Mouse (Mus musculus) hindbrain, embryonic 10.5 days (tissue): Measurements from ENCODE around the gene Bcar3. TPM values are rescaled to one million over a fixed set of nuclear protein-coding genes. Genes with fewer than 3 reads are reported as not detected.
"Not testable (repeated sequence)": the region's sequence is repeated elsewhere in the genome, so short reads cannot be mapped to it uniquely, and the experiment has no call there.

Source experiments
- DNase-seq: peaks from one replicate; pipeline ENCODE4 v3.0.0-alpha.2; 2017; ENCODE audit warnings: low spot score
- H3K27ac ChIP-seq: fragments of 300-500 bp; sonication (generic); 2 replicates; pipeline ENCODE4 v1.5.1; 2016; ENCODE audit warnings: mild to moderate bottlenecking, moderate library complexity
- H3K27me3 ChIP-seq: fragments of 300-500 bp; sonication (generic); 2 replicates; pipeline ENCODE4 v1.6.1; 2016; ENCODE audit warnings: mild to moderate bottlenecking; ENCODE audit not compliant: poor library complexity, insufficient read depth, severe bottlenecking
- H3K36me3 ChIP-seq: fragments of 300-500 bp; sonication (generic); 2 replicates; pipeline ENCODE4 v1.6.1; 2016; ENCODE audit warnings: mild to moderate bottlenecking, moderate library complexity
- H3K4me1 ChIP-seq: fragments of 300-500 bp; sonication (generic); replicated peaks from 2 replicates; pipeline ENCODE4 v1.6.1; 2016; ENCODE audit warnings: mild to moderate bottlenecking
- H3K4me3 ChIP-seq: fragments of 300-500 bp; sonication (generic); 2 replicates; pipeline ENCODE4 v1.5.1; 2016; ENCODE audit warnings: mild to moderate bottlenecking, moderate library complexity
- H3K9me3 ChIP-seq: fragments of 300-500 bp; sonication (generic); 2 replicates; pipeline ENCODE4 v1.6.1; 2016; ENCODE audit warnings: mild to moderate bottlenecking, moderate library complexity
- WGBS: fragments of 180-500 bp; shearing (Covaris S2); methylation state at CpG from one replicate; pipeline ENCODE4 v1.1.7; 2016; 5-methylcytosine and 5-hydroxymethylcytosine counted together
- polyA plus RNA-seq: library from polyadenylated mRNA; unstranded; fragments of >200 nt; fragmentation: Nextera tagmentation; extraction: Ambion mirVana; gene quantifications from 2 replicates; pipeline ENCODE4 v1.2.1, GENCODE M21; 2016

Gene Bcar3
- polyA plus RNA-seq: 10.5 and 11.8 TPM in 2 replicates

- H3K36me3 ChIP-seq: no peaks in the 10 kb centered on the region
- peak within 1 kb of the TSS; percentile 99 for H3K27ac ChIP-seq
- H3K9me3 ChIP-seq: no peaks in the 10 kb centered on the region
- 7% methylated on average over 37 of the region's 37 CpGs for WGBS
- peak; percentile 94 for DNase-seq
- no peaks in the 10 kb centered on the region for H3K27me3 ChIP-seq
- peaks cover 47% of the 10 kb centered on the region for H3K4me1 ChIP-seq
- peak within 1 kb of the TSS; percentile 87 for H3K4me3 ChIP-seq
Observed at GRCm38 (mm10) chr3:122293954-122294850, at the start of gene Bcar3. Bcar3 (plus strand) TSS chr3:122294136.

- DNase-seq: no peak
- Histone ChIP-seq H3K4me3 (peak overlapping the region; percentile 93), H3K27me3 (no peaks in the 10 kb centered on the region), H3K9me3 (no peaks in the 10 kb centered on the region), H3K4me1 (peaks cover 37% of the 10 kb centered on the region), H3K36me3 (no peaks in the 10 kb centered on the region), H3K27ac (peak overlapping the region; percentile 94)
- WGBS: 60% methylated on average over 6 of the region's 6 CpGs
Observed at GRCm38 (mm10) chr3:122244759-122245158, 49.2 kb upstream of the Bcar3 start.

GRCm38 (mm10) chr3:122245215-122245877 is 48.6 kb upstream of the Bcar3 start, which contains the start of gene Gclm:
Gclm (plus strand) TSS chr3:122245557.
- DNase-seq: peak; percentile 92
- under 1% methylated on average over 89 of the region's 90 CpGs for WGBS
- peak within 1 kb of the TSS; percentile 94 for H3K27ac ChIP-seq
- peak within 1 kb of the TSS; percentile 93 for H3K4me3 ChIP-seq
- peaks cover 37% of the 10 kb centered on the region for H3K4me1 ChIP-seq
- no peaks in the 10 kb centered on the region for H3K9me3 ChIP-seq
- H3K27me3 ChIP-seq: no peaks in the 10 kb centered on the region
- H3K36me3 ChIP-seq: no peaks in the 10 kb centered on the region

GRCm38 (mm10) chr3:122245878-122246332 is 48.0 kb upstream of the Bcar3 start:
- no peaks in the 10 kb centered on the region for H3K36me3 ChIP-seq
- H3K4me1 ChIP-seq: peaks cover 37% of the 10 kb centered on the region
- H3K9me3 ChIP-seq: no peaks in the 10 kb centered on the region
- peak; percentile 72 for DNase-seq
- under 1% methylated on average over 50 of the region's 50 CpGs for WGBS
- H3K27me3 ChIP-seq: no peaks in the 10 kb centered on the region
- H3K4me3 ChIP-seq: peak overlapping the region; percentile 93
- H3K27ac ChIP-seq: peak overlapping the region; percentile 94

GRCm38 (mm10) chr3:122246406-122246805 is 47.5 kb upstream of the Bcar3 start:
- DNase-seq: peak; percentile 13
- peak overlapping the region; percentile 94 for H3K27ac ChIP-seq
- 30% methylated on average over 6 of the region's 6 CpGs for WGBS
- peaks cover 37% of the 10 kb centered on the region for H3K4me1 ChIP-seq
- no peaks in the 10 kb centered on the region for H3K27me3 ChIP-seq
- H3K36me3 ChIP-seq: no peaks in the 10 kb centered on the region
- H3K4me3 ChIP-seq: peak overlapping the region; percentile 93
- H3K9me3 ChIP-seq: no peaks in the 10 kb centered on the region

GRCm38 (mm10) chr3:122246986-122247767 is 46.8 kb upstream of the Bcar3 start:
- Histone ChIP-seq H3K36me3 (no peaks in the 10 kb centered on the region), H3K27ac (no peak overlapping the region), H3K9me3 (no peaks in the 10 kb centered on the region), H3K4me3 (peak overlapping the region; percentile 93), H3K27me3 (no peaks in the 10 kb centered on the region), H3K4me1 (peaks cover 37% of the 10 kb centered on the region)
- no peak for DNase-seq
- WGBS: 64% methylated on average over 12 of the region's 12 CpGs

- Histone ChIP-seq H3K4me1 (peaks cover 39% of the 10 kb centered on the region), H3K9me3 (no peaks in the 10 kb centered on the region), H3K4me3 (no peak overlapping the region), H3K27me3 (no peaks in the 10 kb centered on the region), H3K36me3 (no peaks in the 10 kb centered on the region), H3K27ac (no peak overlapping the region)
- no peak for DNase-seq
- 89% methylated on average over 2 of the region's 2 CpGs for WGBS
Observed at GRCm38 (mm10) chr3:122247768-122248100, 46.2 kb upstream of the Bcar3 start.

GRCm38 (mm10) chr3:122252466-122253253 is 41.3 kb upstream of the Bcar3 start:
- no peak for DNase-seq
- no peak overlapping the region for H3K4me3 ChIP-seq
- no peaks in the 10 kb centered on the region for H3K36me3 ChIP-seq
- no peak overlapping the region for H3K27ac ChIP-seq
- H3K9me3 ChIP-seq: no peaks in the 10 kb centered on the region
- H3K4me1 ChIP-seq: peaks cover 5% of the 10 kb centered on the region; the same call in 1 of the 2 replicates
- H3K27me3 ChIP-seq: no peaks in the 10 kb centered on the region
- 35% methylated on average over 3 of the region's 3 CpGs for WGBS

- not testable (repeated sequence) for H3K4me1 ChIP-seq, DNase-seq, H3K27ac ChIP-seq, H3K9me3 ChIP-seq, H3K27me3 ChIP-seq, H3K36me3 ChIP-seq, H3K4me3 ChIP-seq
- 88% methylated on average over 7 of the region's 7 CpGs for WGBS
Observed at GRCm38 (mm10) chr3:122254050-122254449, 39.9 kb upstream of the Bcar3 start.

GRCm38 (mm10) chr3:122269986-122270385 is 23.9 kb upstream of the Bcar3 start:
- Histone ChIP-seq H3K27me3 (no peaks in the 10 kb centered on the region), H3K4me1 (peaks cover 3% of the 10 kb centered on the region), H3K36me3 (peaks cover 5% of the 10 kb centered on the region), H3K27ac (no peak overlapping the region), H3K4me3 (no peak overlapping the region), H3K9me3 (no peaks in the 10 kb centered on the region)
- 71% methylated on average over 5 of the region's 5 CpGs for WGBS
- DNase-seq: no peak

- not testable (repeated sequence) for H3K4me3 ChIP-seq, DNase-seq, H3K27ac ChIP-seq, H3K9me3 ChIP-seq, H3K27me3 ChIP-seq
- whole genome bisulfite sequencing: 78% methylated on average over 1 of the region's 1 CpGs
- H3K36me3 ChIP-seq: peaks cover 26% of the 10 kb centered on the region
- peaks cover 29% of the 10 kb centered on the region for H3K4me1 ChIP-seq
Observed at GRCm38 (mm10) chr3:122272565-122272964, 21.4 kb upstream of the Bcar3 start.
